Mouse (Mus musculus) heart, embryonic 12.5 days (tissue): ENCODE measurements around the gene Rad51b. TPM values are rescaled to one million over a fixed set of nuclear protein-coding genes. Genes with fewer than 3 reads are reported as not detected.

ENCODE experiments used
- ATAC-seq: fragments of 200-750 bp; cut with Nextera tagmentation; 2 replicates; pipeline ENCODE4 v1.8.0; 2017; ENCODE audit warnings: moderate TSS enrichment, moderate library complexity; ENCODE audit not compliant: insufficient number of reproducible peaks, low FRiP score
- H3K27ac ChIP-seq: fragments of 300-500 bp; sonication (generic); 2 replicates; pipeline ENCODE4 v1.5.1; 2016; ENCODE audit warnings: mild to moderate bottlenecking, moderate library complexity; ENCODE audit not compliant: poor library complexity, severe bottlenecking
- H3K27me3 ChIP-seq: fragments of 300-500 bp; sonication (generic); replicated peaks from 2 replicates; pipeline ENCODE4 v1.6.1; 2016; ENCODE audit warnings: mild to moderate bottlenecking, moderate library complexity
- H3K36me3 ChIP-seq: fragments of 300-500 bp; sonication (generic); 2 replicates; pipeline ENCODE4 v1.6.1; 2016; ENCODE audit warnings: mild to moderate bottlenecking, moderate library complexity
- H3K4me1 ChIP-seq: fragments of 300-500 bp; sonication (generic); replicated peaks from 2 replicates; pipeline ENCODE4 v1.6.1; 2016; ENCODE audit warnings: mild to moderate bottlenecking
- H3K4me2 ChIP-seq: fragments of 300-500 bp; sonication (generic); 2 replicates; pipeline ENCODE4 v1.6.1; 2016; ENCODE audit warnings: mild to moderate bottlenecking, moderate library complexity
- H3K4me3 ChIP-seq: fragments of 300-500 bp; sonication (generic); 2 replicates; pipeline ENCODE4 v1.5.1; 2016; ENCODE audit warnings: mild to moderate bottlenecking
- H3K9ac ChIP-seq: fragments of 300-500 bp; sonication (generic); 2 replicates; pipeline ENCODE4 v1.6.1; 2016; ENCODE audit warnings: mild to moderate bottlenecking, moderate library complexity
- H3K9me3 ChIP-seq: fragments of 300-500 bp; sonication (generic); replicated peaks from 2 replicates; pipeline ENCODE4 v1.6.1; 2016; ENCODE audit warnings: mild to moderate bottlenecking, moderate library complexity
- WGBS: fragments of 180-500 bp; shearing (Covaris S2); methylation state at CpG from one replicate; pipeline ENCODE4 v1.1.7; 2016; 5-methylcytosine and 5-hydroxymethylcytosine counted together
- polyA plus RNA-seq: library from polyadenylated mRNA; unstranded; fragments of >200 nt; fragmentation: Nextera tagmentation; extraction: Ambion mirVana; gene quantifications from 2 replicates; pipeline ENCODE4 v1.2.1, GENCODE M21; 2016

Gene Rad51b
- polyA plus RNA-seq, 1 experiment from 2014 or later = 4.6 TPM

- Histone ChIP-seq H3K9ac (no peak overlapping the region), H3K4me2 (no peak overlapping the region), H3K36me3 (no peaks in the 10 kb centered on the region), H3K27me3 (no peaks in the 10 kb centered on the region), H3K9me3 (no peaks in the 10 kb centered on the region), H3K27ac (no peak overlapping the region), H3K4me3 (no peak overlapping the region), H3K4me1 (peaks cover 14% of the 10 kb centered on the region)
- no peak for ATAC-seq
- 67% methylated on average over 4 of the region's 4 CpGs for WGBS
Observed at GRCm38 (mm10) chr12:79454017-79454416, 156.9 kb downstream of the Rad51b start.

- H3K4me3 ChIP-seq = no peak overlapping the region
- no peak overlapping the region for H3K27ac ChIP-seq
- H3K4me1 ChIP-seq = peaks cover 14% of the 10 kb centered on the region
- H3K9me3 ChIP-seq = no peaks in the 10 kb centered on the region
- H3K36me3 ChIP-seq = no peaks in the 10 kb centered on the region
- no peak for ATAC-seq
- WGBS = 80% methylated on average over 12 of the region's 12 CpGs
- H3K27me3 ChIP-seq = no peaks in the 10 kb centered on the region
- no peak overlapping the region for H3K4me2 ChIP-seq
- no peak overlapping the region for H3K9ac ChIP-seq
Observed at GRCm38 (mm10) chr12:79455061-79455847, 158.2 kb downstream of the Rad51b start.

GRCm38 (mm10) chr12:79455848-79456164, 158.7 kb downstream of the Rad51b start:
- 59% methylated on average over 3 of the region's 3 CpGs for WGBS
- Histone ChIP-seq H3K36me3 (no peaks in the 10 kb centered on the region), H3K4me2 (no peak overlapping the region), H3K4me3 (no peak overlapping the region), H3K9me3 (no peaks in the 10 kb centered on the region), H3K9ac (no peak overlapping the region), H3K27me3 (no peaks in the 10 kb centered on the region), H3K27ac (no peak overlapping the region), H3K4me1 (peaks cover 14% of the 10 kb centered on the region)
- no peak for ATAC-seq

GRCm38 (mm10) chr12:79456251-79456650, 159.2 kb downstream of the Rad51b start:
- Histone ChIP-seq H3K36me3 (no peaks in the 10 kb centered on the region), H3K4me3 (no peak overlapping the region), H3K27ac (no peak overlapping the region), H3K4me2 (no peak overlapping the region), H3K27me3 (no peaks in the 10 kb centered on the region), H3K4me1 (peaks cover 14% of the 10 kb centered on the region), H3K9ac (no peak overlapping the region), H3K9me3 (no peaks in the 10 kb centered on the region)
- WGBS = 82% methylated on average over 9 of the region's 9 CpGs
- no peak for ATAC-seq

- no peak overlapping the region for H3K27ac ChIP-seq
- ATAC-seq = no peak
- no peak overlapping the region for H3K4me3 ChIP-seq
- 61% methylated on average over 3 of the region's 3 CpGs for WGBS
- 0 out of 2 replicates have a peak, but pooled peaks cover 5% of the 10 kb centered on the region for H3K4me1 ChIP-seq
- no peaks in the 10 kb centered on the region for H3K27me3 ChIP-seq
- no peak overlapping the region for H3K4me2 ChIP-seq
- H3K36me3 ChIP-seq = no peaks in the 10 kb centered on the region
- no peak overlapping the region for H3K9ac ChIP-seq
- H3K9me3 ChIP-seq = no peaks in the 10 kb centered on the region
Observed at GRCm38 (mm10) chr12:79463371-79463770, 166.3 kb downstream of the Rad51b start.

GRCm38 (mm10) chr12:79470113-79470512, 173.0 kb downstream of the Rad51b start:
- no peak overlapping the region for H3K27ac ChIP-seq
- H3K27me3 ChIP-seq = no peaks in the 10 kb centered on the region
- no peak for ATAC-seq
- peaks cover 4% of the 10 kb centered on the region for H3K4me1 ChIP-seq
- no peak overlapping the region for H3K4me3 ChIP-seq
- no peak overlapping the region for H3K4me2 ChIP-seq
- H3K36me3 ChIP-seq = no peaks in the 10 kb centered on the region
- no peaks in the 10 kb centered on the region for H3K9me3 ChIP-seq
- no peak overlapping the region for H3K9ac ChIP-seq

GRCm38 (mm10) chr12:79471868-79472267, 174.8 kb downstream of the Rad51b start:
- Histone ChIP-seq H3K27me3 (no peaks in the 10 kb centered on the region), H3K27ac (peak overlapping the region; percentile 64; the same call in 1 of the 2 replicates), H3K4me2 (no peak overlapping the region), H3K4me1 (peaks cover 10% of the 10 kb centered on the region), H3K36me3 (no peaks in the 10 kb centered on the region), H3K4me3 (no peak overlapping the region), H3K9ac (no peak overlapping the region), H3K9me3 (no peaks in the 10 kb centered on the region)
- WGBS = 61% methylated on average over 2 of the region's 2 CpGs
- ATAC-seq = no peak

GRCm38 (mm10) chr12:79476413-79477046, 179.4 kb downstream of the Rad51b start:
- H3K4me3 ChIP-seq = no peak overlapping the region
- H3K27ac ChIP-seq = peak overlapping the region; percentile 27; the same call in 1 of the 2 replicates
- H3K4me1 ChIP-seq = peaks cover 26% of the 10 kb centered on the region
- 0 out of 2 replicates have a peak, but pooled peaks cover 5% of the 10 kb centered on the region for H3K9me3 ChIP-seq
- H3K4me2 ChIP-seq = no peak overlapping the region
- ATAC-seq = no peak
- no peak overlapping the region for H3K9ac ChIP-seq
- no peaks in the 10 kb centered on the region for H3K36me3 ChIP-seq
- no peaks in the 10 kb centered on the region for H3K27me3 ChIP-seq
- WGBS = 53% methylated on average over 6 of the region's 6 CpGs

- Histone ChIP-seq H3K4me2 (no peak overlapping the region), H3K4me3 (no peak overlapping the region), H3K9ac (no peak overlapping the region), H3K9me3 (0 out of 2 replicates have a peak, but pooled peaks cover 5% of the 10 kb centered on the region), H3K27me3 (no peaks in the 10 kb centered on the region), H3K27ac (peak overlapping the region; percentile 14; the same call in 1 of the 2 replicates), H3K4me1 (peaks cover 22% of the 10 kb centered on the region), H3K36me3 (no peaks in the 10 kb centered on the region)
- 43% methylated on average over 5 of the region's 5 CpGs for WGBS
- ATAC-seq = no peak
Observed at GRCm38 (mm10) chr12:79478816-79479215, 181.7 kb downstream of the Rad51b start.

- no peak for ATAC-seq
- WGBS = 86% methylated on average over 4 of the region's 4 CpGs
Observed at GRCm38 (mm10) chr12:79485501-79485900, 188.4 kb downstream of the Rad51b start.

GRCm38 (mm10) chr12:79488590-79489242, 191.6 kb downstream of the Rad51b start:
- peak overlapping the region; percentile 54 for H3K27ac ChIP-seq
- WGBS = 74% methylated on average over 17 of the region's 17 CpGs

More at GRCm38 (mm10) chr12:79485501-79485900, 188.4 kb downstream of the Rad51b start:
- H3K4me1 ChIP-seq = 0 out of 2 replicates have a peak, but pooled peaks cover 5% of the 10 kb centered on the region
- H3K9ac ChIP-seq = no peak overlapping the region
- H3K27ac ChIP-seq = no peak overlapping the region
- H3K36me3 ChIP-seq = no peaks in the 10 kb centered on the region
- no peak overlapping the region for H3K4me2 ChIP-seq
- H3K9me3 ChIP-seq = no peaks in the 10 kb centered on the region; the same call in 1 of the 2 replicates
- no peaks in the 10 kb centered on the region for H3K27me3 ChIP-seq
- no peak overlapping the region for H3K4me3 ChIP-seq

More at GRCm38 (mm10) chr12:79488590-79489242, 191.6 kb downstream of the Rad51b start:
- H3K4me3 ChIP-seq = no peak overlapping the region
- no peaks in the 10 kb centered on the region; the same call in 1 of the 2 replicates for H3K9me3 ChIP-seq
- no peak overlapping the region for H3K9ac ChIP-seq
- H3K27me3 ChIP-seq = no peaks in the 10 kb centered on the region
- no peaks in the 10 kb centered on the region for H3K36me3 ChIP-seq
- ATAC-seq = peak; percentile 29; the same call in 1 of the 2 replicates
- no peak overlapping the region for H3K4me2 ChIP-seq
- 0 out of 2 replicates have a peak, but pooled peaks cover 5% of the 10 kb centered on the region for H3K4me1 ChIP-seq
